Mouse (Mus musculus): ENCODE measurements around the gene Fut7.
A peak's percentile ranks its signal among the peaks of the same experiment; 100 is the strongest.

The Fut7 gene

GRCm38 (mm10) chr2:25458911-25459310, 35.8 kb downstream of the Fut7 start:
- DNase-seq (ENCODE audit: low read depth, low spot score), result peak; percentile 25

DNA sequence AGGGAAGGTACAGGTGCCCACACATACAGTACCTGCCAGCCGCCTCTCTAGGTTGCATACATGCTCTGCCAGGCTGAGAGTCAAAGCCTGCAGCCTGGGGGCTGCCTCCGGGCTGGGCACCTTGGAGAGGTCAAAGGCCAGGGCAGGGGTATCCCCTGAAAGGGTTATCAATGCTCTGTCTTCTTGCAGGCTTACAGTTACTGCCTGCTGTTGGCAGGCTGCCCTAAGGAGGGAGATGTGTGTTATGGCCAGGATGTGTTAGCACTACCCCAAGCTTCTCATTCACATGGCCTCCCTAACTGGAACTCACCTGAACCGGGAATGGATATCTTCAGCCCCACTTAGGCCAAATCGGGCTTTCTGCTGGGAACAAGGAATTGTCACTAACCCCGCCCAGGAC, 37.1 kb downstream of the Fut7 start:
- no peak for DNase-seq (ENCODE audit: low read depth, low spot score)

- peak; percentile 99 for DNase-seq (ENCODE audit: low read depth, low spot score)
These were observed 37.7 kb downstream of the Fut7 start, which contains the start of gene Paxx for GRCm38 (mm10) chr2:25460551-25461309. TSS of gene Paxx (minus strand) at chr2:25461094.

GRCm38 (mm10) chr2:25461407-25461806, 38.3 kb downstream of the Fut7 start:
- no peak for DNase-seq (ENCODE audit: low read depth, low spot score)

- DNase-seq (ENCODE audit: low read depth, low spot score), result no peak
These were observed 40.6 kb downstream of the Fut7 start for GRCm38 (mm10) chr2:25463630-25464029.

DNA sequence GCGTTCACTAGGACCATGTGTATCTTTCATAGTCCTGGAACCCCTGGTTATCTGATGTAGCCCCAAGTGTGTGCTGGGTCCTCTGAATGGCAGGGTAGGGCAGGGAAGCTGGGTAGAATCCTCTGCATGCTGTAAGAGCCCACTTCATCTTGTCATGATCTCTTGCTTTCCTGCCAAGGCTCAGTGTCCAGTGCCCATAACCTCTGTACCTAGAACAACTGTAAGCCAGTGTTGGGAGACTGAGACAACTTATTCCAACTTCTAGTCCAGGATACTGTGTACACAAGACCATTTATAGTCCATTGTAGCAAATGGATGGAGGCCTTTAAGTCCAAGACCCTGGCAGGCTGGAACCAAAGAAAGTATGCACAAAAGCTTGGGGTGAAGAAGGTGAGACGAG, 42.2 kb downstream of the Fut7 start:
- no peak for DNase-seq (ENCODE audit: low read depth, low spot score)

DNA sequence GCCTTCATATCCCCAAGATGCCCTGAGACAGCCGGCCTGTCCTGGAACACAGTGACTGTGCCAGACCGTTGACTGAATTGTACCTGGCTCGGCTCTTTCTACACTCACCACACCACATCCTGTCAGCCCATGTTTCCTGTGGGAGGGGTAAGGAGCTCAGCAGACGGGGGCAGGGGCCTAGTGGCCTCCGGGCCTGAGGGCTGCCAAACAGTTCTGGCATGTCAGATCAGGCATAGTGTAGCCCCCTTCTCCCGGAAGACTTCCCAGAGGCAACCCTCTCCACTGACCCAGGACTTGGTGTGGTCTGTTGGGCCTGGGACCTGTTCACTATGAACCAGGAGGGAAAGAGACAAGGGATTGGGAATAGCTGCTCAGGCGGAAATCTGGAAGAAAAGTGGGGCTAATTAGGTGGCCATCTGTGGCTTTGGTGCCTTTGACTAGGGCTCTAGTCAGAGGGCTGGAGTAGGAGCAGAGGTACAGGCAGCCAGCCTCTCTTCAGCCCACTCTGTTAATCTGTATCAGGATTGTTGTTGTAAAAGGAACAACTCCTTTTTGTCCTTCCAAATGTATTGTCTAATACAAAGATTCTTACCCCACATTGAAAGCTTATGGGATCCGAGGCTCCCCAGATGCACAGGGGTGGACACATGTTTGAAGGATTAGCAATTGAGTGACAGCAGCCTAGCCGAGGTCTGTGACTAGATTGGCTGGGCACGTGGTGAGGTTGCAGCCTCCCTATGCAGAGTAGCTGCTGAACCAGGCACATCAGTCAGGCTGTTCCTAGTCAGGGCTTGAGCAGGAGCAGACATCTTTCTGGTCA, 43.0 kb downstream of the Fut7 start:
- no peak for DNase-seq (ENCODE audit: low read depth, low spot score)

DNA sequence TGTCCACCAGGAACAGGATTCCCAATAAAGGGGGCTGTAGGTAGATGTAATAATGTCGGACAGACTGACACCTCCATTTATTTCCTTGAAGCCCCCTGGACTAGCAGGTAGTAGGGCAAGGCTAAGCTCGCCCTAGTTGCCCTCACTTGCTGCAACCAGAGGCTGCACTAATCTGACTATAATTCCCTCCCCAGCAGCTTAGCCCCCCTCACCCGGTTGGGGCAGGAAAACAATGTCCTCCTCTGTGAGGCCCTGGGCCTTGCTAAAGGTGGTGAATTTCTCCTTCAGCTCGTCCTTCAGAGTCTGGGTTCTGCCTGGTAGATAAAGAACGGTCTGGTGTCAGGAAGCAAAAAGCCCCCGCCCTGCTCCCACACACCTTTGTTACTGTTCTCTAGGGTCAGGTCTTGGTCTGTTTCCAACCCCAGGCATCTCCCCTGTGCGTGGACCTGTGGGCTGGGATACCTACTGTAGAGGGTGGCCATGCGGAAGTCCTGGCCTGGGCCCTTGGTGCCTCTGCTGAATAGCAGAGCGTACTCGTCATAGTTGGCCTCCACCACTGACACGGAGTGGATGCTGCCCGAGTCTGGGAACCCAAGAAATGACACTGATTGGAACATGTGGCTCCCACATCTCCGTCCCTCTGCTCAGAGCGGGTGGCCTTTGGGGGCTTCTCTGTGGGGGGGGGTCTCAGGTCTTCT, 44.7 kb downstream of the Fut7 start:
- DNase-seq (ENCODE audit: low read depth, low spot score), result no peak

GRCm38 (mm10) chr2:25468962-25469915, 46.2 kb downstream of the Fut7 start:
- DNase-seq (ENCODE audit: low read depth, low spot score), result no peak

GRCm38 (mm10) chr2:25469969-25470368, 46.9 kb downstream of the Fut7 start, which contains the start of gene Ptgds:
TSS of gene Ptgds (minus strand) at chr2:25470046.
- DNase-seq (ENCODE audit: low read depth, low spot score), result no peak

DNA sequence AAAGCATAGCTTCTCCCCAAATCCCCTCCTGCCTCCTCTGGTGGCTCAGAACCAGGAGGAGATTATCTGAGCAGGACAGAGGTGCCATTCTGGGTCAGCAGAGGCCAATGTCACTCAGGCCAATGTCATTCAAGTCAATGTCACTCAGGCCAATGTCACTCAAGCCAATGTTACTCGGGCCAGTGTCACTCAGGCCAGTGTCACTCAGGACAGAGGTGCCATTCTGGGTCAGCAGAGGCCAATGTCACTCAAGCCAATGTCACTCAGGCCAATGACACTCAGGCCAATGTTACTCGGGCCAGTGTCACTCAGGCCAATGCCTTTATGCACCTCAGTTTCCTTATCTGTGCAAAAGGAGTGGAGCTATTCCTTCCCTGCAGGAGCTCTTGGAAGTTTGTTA, 49.5 kb downstream of the Fut7 start:
- no peak for DNase-seq (ENCODE audit: low read depth, low spot score)

All from ES-CJ7 (cell line).